Mouse (Mus musculus) midbrain, postnatal 0 days (tissue): ENCODE data around the gene Srebf1. TPM values are rescaled to one million over a fixed set of nuclear protein-coding genes. Genes with fewer than 3 reads are reported as not detected.

Experiments used
- ATAC-seq: fragments of 200-750 bp; cut with Nextera tagmentation; 2 replicates; pipeline ENCODE4 v1.8.0; 2017; ENCODE audit warnings: moderate number of reproducible peaks, mild to moderate bottlenecking, moderate TSS enrichment, moderate library complexity; ENCODE audit not compliant: low FRiP score
- DNase-seq: peaks from one replicate; pipeline ENCODE4 v3.0.0-alpha.2; 2015; ENCODE audit warnings: low spot score
- H3K27ac ChIP-seq: fragments of 300-500 bp; sonication (generic); 2 replicates; pipeline ENCODE4 v1.5.1; 2014; ENCODE audit warnings: low read depth, mild to moderate bottlenecking, low read length, mixed read lengths
- H3K27me3 ChIP-seq: fragments of 300-500 bp; sonication (generic); 2 replicates; pipeline ENCODE4 v1.6.1; 2014; ENCODE audit warnings: low read length, control low read depth, mixed read lengths; ENCODE audit not compliant: insufficient read depth
- H3K36me3 ChIP-seq: fragments of 300-500 bp; sonication (generic); 2 replicates; pipeline ENCODE4 v1.6.1; 2014; ENCODE audit warnings: low read length, control low read depth, mixed read lengths; ENCODE audit not compliant: insufficient read depth
- H3K4me1 ChIP-seq: fragments of 300-500 bp; sonication (generic); 2 replicates; pipeline ENCODE4 v1.6.1; 2014; ENCODE audit warnings: mild to moderate bottlenecking, control low read depth, antibody characterized with exemption, low read length, mixed read lengths; ENCODE audit not compliant: insufficient read depth
- H3K4me2 ChIP-seq: fragments of 300-500 bp; sonication (generic); 2 replicates; pipeline ENCODE4 v1.6.1; 2014; ENCODE audit warnings: low read depth, mild to moderate bottlenecking, low read length, mixed read lengths; ENCODE audit not compliant: poor library complexity, severe bottlenecking
- H3K4me3 ChIP-seq: fragments of 300-500 bp; sonication (generic); 2 replicates; pipeline ENCODE4 v1.5.1; 2014; ENCODE audit warnings: low read depth, mild to moderate bottlenecking, low read length, moderate library complexity
- H3K9ac ChIP-seq: fragments of 300-500 bp; sonication (generic); replicated peaks from 2 replicates; pipeline ENCODE4 v1.6.1; 2014; ENCODE audit warnings: mild to moderate bottlenecking, low read length, moderate library complexity, mixed read lengths; ENCODE audit not compliant: poor library complexity, severe bottlenecking
- H3K9me3 ChIP-seq: fragments of 300-500 bp; sonication (generic); 2 replicates; pipeline ENCODE4 v1.6.1; 2016; ENCODE audit warnings: low read length, control low read depth
- CTCF ChIP-seq: IDR thresholded peaks from 2 replicates; pipeline ENCODE4 v1.5.1; 2016; ENCODE audit warnings: antibody characterized with exemption, mild to moderate bottlenecking
- WGBS: fragments of 180-500 bp; shearing (Covaris S2); extraction: QIAGEN DNeasy Blood & Tissue Kit; methylation state at CpG from one replicate; pipeline ENCODE4 v1.1.7; 2014; 5-methylcytosine and 5-hydroxymethylcytosine counted together
- polyA plus RNA-seq: library from polyadenylated mRNA; unstranded; fragments of >200 nt; fragmentation: Nextera tagmentation; extraction: Ambion mirVana; gene quantifications from 2 replicates; pipeline ENCODE4 v1.2.1, GENCODE M21; 2015
- total RNA-seq: library from RNA; depleted of rRNA; stranded (reverse); fragments of >200 nt; gene quantifications from 2 replicates; pipeline ENCODE4 v1.2.3, GENCODE M21; 2014

Gene Srebf1
- total and polyA plus RNA-seq, 2 experiments from 2014 or later: 34.5 to 96.5 TPM

DNA sequence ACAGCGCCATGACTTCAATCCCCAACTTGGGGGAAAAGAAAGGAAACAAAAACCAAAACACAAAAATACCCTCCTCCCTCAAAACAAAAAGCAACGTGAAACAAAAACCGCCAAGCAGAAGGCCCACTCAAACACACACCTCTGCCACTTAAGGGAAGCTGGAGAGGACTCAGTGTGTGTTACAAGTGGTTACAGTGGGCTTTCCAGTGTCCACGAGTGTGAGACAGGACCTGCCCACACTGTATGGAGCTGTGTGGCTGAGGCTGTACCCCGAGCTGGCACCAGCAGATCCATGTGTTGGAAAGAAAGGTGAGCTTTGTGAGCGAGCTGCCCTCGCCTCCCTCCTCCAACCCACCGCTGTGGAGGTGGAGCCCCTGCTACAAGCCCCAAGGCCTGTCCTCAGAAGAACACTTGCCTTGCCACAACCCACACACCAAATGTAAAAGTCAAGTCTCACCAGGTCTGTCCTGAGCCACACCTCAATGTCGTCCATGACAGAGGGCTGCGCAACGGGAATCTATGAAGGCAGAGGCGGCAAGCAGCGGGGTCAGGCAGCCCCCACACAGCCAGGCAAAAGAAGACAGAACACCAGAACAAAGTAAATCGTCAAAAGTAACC, 10.2 kb upstream of the Srebf1 start:
- H3K4me1 ChIP-seq: peaks cover 3% of the 10 kb centered on the region; the same call in 1 of the 2 replicates
- no peak for ATAC-seq

DNA sequence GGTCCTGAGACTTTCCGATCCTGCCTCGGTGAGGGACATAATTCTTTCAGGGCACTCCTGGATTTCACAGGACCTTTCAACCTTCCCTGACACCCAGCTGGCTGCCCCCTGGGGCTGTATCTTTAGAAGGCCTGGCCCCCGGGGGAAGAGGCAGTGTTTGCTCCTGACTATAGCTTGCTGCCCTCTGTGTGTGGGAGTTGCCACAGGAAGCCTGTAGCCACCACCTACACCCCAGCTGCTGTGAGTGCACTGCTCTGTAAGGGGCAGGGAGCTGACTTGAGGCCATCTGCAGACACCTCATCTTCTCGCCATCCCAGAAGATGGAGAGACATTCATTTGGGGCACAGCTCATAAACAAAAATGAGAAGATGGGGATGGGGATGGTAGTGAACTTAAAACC, 9.6 kb upstream of the Srebf1 start:
- no peak for TF ChIP-seq CTCF
- no peak overlapping the region for H3K27ac ChIP-seq
- WGBS: 38% methylated on average over 4 of the region's 4 CpGs

More for the DNA sequence above, 10.2 kb upstream of the Srebf1 start:
- Histone ChIP-seq H3K4me3 (no peak overlapping the region), H3K9me3 (no peaks in the 10 kb centered on the region), H3K27ac (no peak overlapping the region), H3K4me2 (no peak overlapping the region), H3K36me3 (peaks cover 36% of the 10 kb centered on the region), H3K9ac (no peak overlapping the region), H3K27me3 (no peaks in the 10 kb centered on the region)
- TF ChIP-seq CTCF: no peak
- WGBS: 78% methylated on average over 14 of the region's 14 CpGs
- no peak for DNase-seq

DNA sequence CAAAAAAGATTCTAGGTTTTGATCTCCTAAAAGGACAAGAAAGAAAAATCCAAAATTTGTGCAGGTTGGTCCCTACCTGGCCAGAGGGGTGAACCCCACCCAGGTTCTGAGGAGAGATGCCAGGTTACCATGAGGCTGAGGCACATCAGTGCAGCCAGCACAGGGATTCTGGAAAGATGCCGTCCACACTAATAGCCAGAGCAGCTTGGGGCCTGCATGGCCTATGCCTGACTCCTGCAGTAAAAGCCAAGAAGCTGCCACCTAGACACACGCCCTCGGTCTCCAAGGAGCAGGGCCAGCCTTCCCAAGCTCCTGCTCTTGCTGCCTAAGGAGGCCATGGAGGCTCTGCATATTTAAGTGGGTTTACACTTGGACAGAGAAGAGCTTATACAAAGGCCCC, 8.9 kb upstream of the Srebf1 start:
- H3K36me3 ChIP-seq: peaks cover 32% of the 10 kb centered on the region
- peaks cover 3% of the 10 kb centered on the region; the same call in 1 of the 2 replicates for H3K4me1 ChIP-seq
- H3K9me3 ChIP-seq: no peaks in the 10 kb centered on the region
- H3K9ac ChIP-seq: no peak overlapping the region
- H3K27me3 ChIP-seq: no peaks in the 10 kb centered on the region
- ATAC-seq (no peak), DNase-seq (peak; percentile 70)
- no peak overlapping the region for H3K4me2 ChIP-seq
- no peak overlapping the region for H3K27ac ChIP-seq
- WGBS: 36% methylated on average over 3 of the region's 3 CpGs
- no peak for TF ChIP-seq CTCF
- no peak overlapping the region for H3K4me3 ChIP-seq

More for the DNA sequence above, 9.6 kb upstream of the Srebf1 start:
- peaks cover 3% of the 10 kb centered on the region; the same call in 1 of the 2 replicates for H3K4me1 ChIP-seq
- no peak overlapping the region for H3K9ac ChIP-seq
- H3K4me3 ChIP-seq: no peak overlapping the region
- H3K9me3 ChIP-seq: no peaks in the 10 kb centered on the region
- no peak for DNase-seq
- no peak for ATAC-seq
- no peaks in the 10 kb centered on the region for H3K27me3 ChIP-seq
- H3K36me3 ChIP-seq: peaks cover 35% of the 10 kb centered on the region
- no peak overlapping the region for H3K4me2 ChIP-seq

DNA sequence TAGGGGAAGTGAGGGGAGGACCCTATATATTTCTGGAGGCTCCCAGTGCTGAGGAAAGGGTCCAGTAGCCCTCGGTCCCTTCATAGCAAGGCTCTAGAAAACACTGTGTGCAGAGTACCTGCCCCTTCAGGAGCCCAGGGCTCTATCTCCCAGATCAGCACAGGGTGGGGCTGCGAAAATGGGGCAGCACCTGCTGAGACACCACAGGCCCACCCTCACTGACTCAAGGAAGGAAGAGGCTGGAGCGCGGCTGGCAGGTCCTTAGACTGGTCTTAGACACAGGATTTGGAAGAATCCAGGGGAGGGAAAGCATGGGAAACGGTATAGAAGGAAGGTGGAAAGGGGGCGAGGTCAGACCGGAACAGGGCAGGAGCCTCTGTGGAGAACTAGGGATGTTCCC, 8.1 kb upstream of the Srebf1 start:
- no peaks in the 10 kb centered on the region for H3K27me3 ChIP-seq
- H3K9ac ChIP-seq: no peak overlapping the region
- no peak for DNase-seq
- peaks cover 3% of the 10 kb centered on the region; the same call in 1 of the 2 replicates for H3K4me1 ChIP-seq
- no peak overlapping the region for H3K4me2 ChIP-seq
- no peak overlapping the region for H3K4me3 ChIP-seq
- peaks cover 26% of the 10 kb centered on the region for H3K36me3 ChIP-seq
- H3K27ac ChIP-seq: no peak overlapping the region
- no peak for ATAC-seq
- TF ChIP-seq CTCF: no peak
- 91% methylated on average over 7 of the region's 7 CpGs for WGBS
- no peaks in the 10 kb centered on the region for H3K9me3 ChIP-seq

DNA sequence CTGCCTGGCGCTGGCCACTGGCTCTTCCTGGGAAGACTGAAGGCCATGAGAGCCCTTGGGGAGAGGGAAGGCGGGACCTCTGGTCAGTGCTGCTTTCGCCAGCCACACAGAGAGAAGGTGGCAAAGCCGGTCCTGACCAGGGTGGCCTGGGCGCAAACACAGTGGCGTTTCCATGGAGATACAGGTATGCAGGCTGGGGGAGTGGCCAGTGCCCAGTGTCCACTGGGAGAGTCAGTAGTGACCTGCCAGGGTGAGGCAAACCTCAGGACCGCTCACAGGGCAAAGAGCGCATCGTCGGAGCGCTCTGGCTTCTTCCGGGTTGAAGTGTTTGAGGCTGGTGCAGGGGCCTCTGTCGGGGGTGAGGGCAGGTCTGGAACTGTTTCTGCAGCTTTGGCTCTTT, 7.4 kb upstream of the Srebf1 start:
- H3K9ac ChIP-seq: no peak overlapping the region
- H3K4me1 ChIP-seq: peaks cover 3% of the 10 kb centered on the region; the same call in 1 of the 2 replicates
- H3K9me3 ChIP-seq: no peaks in the 10 kb centered on the region
- ATAC-seq (no peak), DNase-seq (no peak)
- H3K27ac ChIP-seq: no peak overlapping the region
- no peak for TF ChIP-seq CTCF
- WGBS: 82% methylated on average over 13 of the region's 13 CpGs
- no peak overlapping the region for H3K4me2 ChIP-seq
- peaks cover 26% of the 10 kb centered on the region for H3K36me3 ChIP-seq
- H3K4me3 ChIP-seq: no peak overlapping the region
- no peaks in the 10 kb centered on the region for H3K27me3 ChIP-seq

DNA sequence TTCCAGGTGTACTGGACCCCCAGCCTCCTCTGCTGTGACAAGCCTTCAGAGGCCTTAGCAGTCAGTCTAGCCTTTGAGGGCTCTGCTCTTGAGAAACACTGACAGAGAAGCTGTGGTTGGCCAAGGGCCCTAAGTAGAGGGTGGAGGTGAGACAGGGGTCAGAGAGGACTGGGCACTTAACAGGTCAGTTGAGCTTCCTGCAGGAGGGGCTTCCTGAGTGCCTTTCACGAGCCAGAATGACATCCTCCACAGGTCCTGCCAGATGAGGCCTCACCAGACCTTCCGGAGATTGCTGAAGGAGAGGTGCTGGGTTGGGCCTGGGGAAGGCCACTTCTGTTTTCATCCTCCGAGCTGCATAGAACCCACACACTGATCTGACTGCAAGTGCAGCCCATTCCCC, 6.1 kb upstream of the Srebf1 start:
- no peak overlapping the region for H3K4me2 ChIP-seq
- 65% methylated on average over 3 of the region's 3 CpGs for WGBS
- H3K27me3 ChIP-seq: no peaks in the 10 kb centered on the region
- peaks cover 2% of the 10 kb centered on the region; the same call in 1 of the 2 replicates for H3K4me1 ChIP-seq
- TF ChIP-seq CTCF: no peak
- no peak overlapping the region for H3K4me3 ChIP-seq
- ATAC-seq (no peak), DNase-seq (no peak)
- H3K9ac ChIP-seq: no peak overlapping the region
- H3K36me3 ChIP-seq: peaks cover 26% of the 10 kb centered on the region
- H3K9me3 ChIP-seq: no peaks in the 10 kb centered on the region
- H3K27ac ChIP-seq: no peak overlapping the region
